Mouse (Mus musculus) macrophage (primary cell): ENCODE results near the gene Insr. TPM values are rescaled to one million over a fixed set of nuclear protein-coding genes. Genes with fewer than 3 reads are reported as not detected.

ENCODE experiments used
- H3K27ac ChIP-seq: fragments of 350-480 bp; formaldehyde crosslinking; 2 replicates; pipeline ENCODE4 v1.9.0; 2021
- H3K36me3 ChIP-seq: fragments of 350-480 bp; formaldehyde crosslinking; 2 replicates; pipeline ENCODE4 v1.9.0; 2021; ENCODE audit errors: inconsistent target
- H3K4me3 ChIP-seq: fragments of 350-480 bp; formaldehyde crosslinking; 2 replicates; pipeline ENCODE4 v1.9.0; 2021; ENCODE audit errors: inconsistent target
- H3K79me2 ChIP-seq: fragments of 350-480 bp; formaldehyde crosslinking; 2 replicates; pipeline ENCODE4 v1.9.0; 2021; ENCODE audit errors: inconsistent target
- WGBS: methylation state at CpG from one replicate; pipeline ENCODE4 v1.1.7; 2026; ENCODE audit warnings: inconsistent platforms; ENCODE audit not compliant: missing documents; 5-methylcytosine and 5-hydroxymethylcytosine counted together
- polyA plus RNA-seq: library from polyadenylated mRNA; stranded (reverse); fragments of 250-400 nt; gene quantifications from 3 replicates; pipeline ENCODE4 v1.2.4, GENCODE M21; 2018; ENCODE audit warnings: inconsistent platforms

The Insr gene
- polyA plus RNA-seq, 1 experiment from 2014 or later = 10.0 TPM

- H3K79me2 ChIP-seq = peaks cover 25% of the 10 kb centered on the region; the same call in 1 of the 2 replicates
- no peak overlapping the region for H3K27ac ChIP-seq
- no peak overlapping the region for H3K4me3 ChIP-seq
- 14% methylated on average over 9 of the region's 9 CpGs for WGBS
- H3K36me3 ChIP-seq = peaks cover 12% of the 10 kb centered on the region; the same call in 1 of the 2 replicates
Measured at GRCm38 (mm10) chr8:3260127-3260811, 19.1 kb downstream of the Insr start.

DNA sequence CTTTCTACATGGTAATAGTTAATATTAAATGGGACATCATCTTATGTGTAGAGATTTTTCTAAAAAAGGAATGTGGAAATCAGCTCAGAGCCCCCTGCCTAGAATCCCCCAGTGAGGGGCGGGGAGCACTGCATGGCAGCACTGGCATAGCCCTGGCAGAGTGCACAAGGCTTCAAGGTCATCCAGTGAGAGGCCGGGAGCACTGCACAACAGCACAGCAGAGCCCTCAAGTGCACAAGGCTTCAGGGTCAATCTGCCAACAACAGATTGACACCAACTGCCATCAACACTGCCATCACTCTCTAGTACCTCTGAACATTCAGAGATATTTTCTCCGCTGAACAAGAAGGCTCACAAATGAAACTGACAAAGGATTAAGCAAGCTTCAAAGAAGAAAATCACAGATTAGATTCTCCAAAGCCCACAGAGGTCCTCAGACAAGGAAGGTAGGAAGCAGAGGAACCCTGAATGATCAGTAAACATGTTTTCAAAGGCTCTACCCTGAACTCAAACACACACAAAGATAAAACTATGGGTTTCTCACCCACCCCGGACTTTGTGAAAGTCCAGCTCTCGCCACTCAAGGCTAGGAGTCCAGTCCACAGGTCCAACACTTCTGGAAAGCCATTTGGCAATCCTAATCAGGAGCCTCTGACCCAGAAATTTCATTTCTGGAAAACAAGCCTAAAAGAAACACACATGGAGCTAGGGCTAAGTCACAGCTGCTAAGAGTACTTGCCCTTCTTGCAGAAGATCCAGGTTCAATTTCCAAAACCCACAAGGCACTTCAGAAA, 23.1 kb downstream of the Insr start:
- H3K36me3 ChIP-seq = peaks cover 12% of the 10 kb centered on the region; the same call in 1 of the 2 replicates
- no peak overlapping the region for H3K4me3 ChIP-seq
- H3K79me2 ChIP-seq = peaks cover 19% of the 10 kb centered on the region; the same call in 1 of the 2 replicates
- 94% methylated on average over 5 of the region's 5 CpGs for WGBS
- no peak overlapping the region for H3K27ac ChIP-seq

GRCm38 (mm10) chr8:3255321-3255720, 24.1 kb downstream of the Insr start:
- no CpG with 5 or more reads among the region's 1 CpGs for WGBS
- no peak overlapping the region for H3K4me3 ChIP-seq
- no peak overlapping the region for H3K27ac ChIP-seq
- peaks cover 16% of the 10 kb centered on the region; the same call in 1 of the 2 replicates for H3K79me2 ChIP-seq
- peaks cover 12% of the 10 kb centered on the region; the same call in 1 of the 2 replicates for H3K36me3 ChIP-seq

DNA sequence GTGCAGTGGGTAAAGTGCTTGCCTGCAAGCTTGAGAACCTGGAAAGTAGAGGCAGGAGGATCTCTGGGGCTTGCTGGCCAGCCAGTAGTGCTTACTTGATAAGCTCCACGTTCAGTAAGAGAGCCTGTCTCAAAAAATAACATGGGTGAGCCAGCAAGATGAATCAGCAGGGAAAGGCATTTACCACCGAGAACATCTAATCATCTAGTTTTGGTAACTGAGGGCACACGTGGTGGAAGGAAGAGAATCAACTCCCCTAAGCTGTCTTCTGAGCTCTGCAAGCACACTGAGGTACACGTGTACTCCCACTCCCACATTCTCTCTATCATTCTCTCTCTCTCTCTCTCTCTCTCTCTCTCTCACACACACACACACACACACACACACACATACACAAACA, 26.2 kb downstream of the Insr start:
- H3K79me2 ChIP-seq = peaks cover 37% of the 10 kb centered on the region; the same call in 1 of the 2 replicates
- no peak overlapping the region for H3K4me3 ChIP-seq
- peaks cover 5% of the 10 kb centered on the region; the same call in 1 of the 2 replicates for H3K36me3 ChIP-seq
- no peak overlapping the region for H3K27ac ChIP-seq
- 45% methylated on average over 4 of the region's 4 CpGs for WGBS

DNA sequence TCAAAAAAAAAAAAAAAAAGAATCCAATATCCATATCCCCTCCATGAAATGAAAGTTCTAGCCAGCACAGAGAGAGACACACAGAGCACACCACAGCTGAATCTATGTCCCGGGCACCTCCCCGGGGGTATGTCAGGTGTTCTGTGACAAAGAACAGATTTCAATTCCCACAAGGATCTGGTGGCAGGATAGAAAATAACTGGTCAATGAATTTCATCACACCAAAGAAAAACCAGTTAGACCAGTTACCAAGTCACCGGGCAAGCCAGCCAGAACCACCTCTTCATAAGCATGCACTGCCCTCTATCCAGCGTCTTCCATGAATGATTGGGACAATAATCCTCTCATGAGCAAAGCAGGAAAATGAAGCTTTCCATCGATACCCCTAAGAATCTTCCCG, 26.8 kb downstream of the Insr start:
- Histone ChIP-seq H3K79me2 (peaks cover 42% of the 10 kb centered on the region; the same call in 1 of the 2 replicates), H3K4me3 (no peak overlapping the region), H3K36me3 (0 out of 2 replicates have a peak, but pooled peaks cover 4% of the 10 kb centered on the region), H3K27ac (no peak overlapping the region)
- 100% methylated on average over 6 of the region's 6 CpGs for WGBS

- WGBS = 9% methylated on average over 3 of the region's 3 CpGs
Measured at GRCm38 (mm10) chr8:3251101-3251500, 28.3 kb downstream of the Insr start.

DNA sequence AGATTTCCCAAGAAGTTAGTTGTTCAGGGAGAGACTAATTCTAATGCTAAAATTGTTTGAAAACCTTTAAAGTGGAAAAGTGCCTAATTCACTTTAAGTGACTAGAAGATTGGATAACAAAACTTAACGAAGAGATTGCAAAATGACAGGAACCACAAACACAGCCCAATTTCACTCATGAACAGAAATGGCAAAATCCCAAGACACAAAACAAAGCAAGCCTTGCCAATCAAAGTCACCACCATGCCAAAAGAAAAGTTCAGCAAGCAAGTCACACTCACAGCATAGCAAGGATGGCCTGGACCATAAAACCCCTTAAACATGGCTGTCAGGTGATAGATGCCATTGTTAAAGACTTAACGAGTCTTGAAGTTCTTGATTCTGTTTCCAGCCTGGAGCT, 29.5 kb downstream of the Insr start:
- Histone ChIP-seq H3K36me3 (no peaks in the 10 kb centered on the region), H3K27ac (no peak overlapping the region), H3K4me3 (no peak overlapping the region), H3K79me2 (peaks cover 52% of the 10 kb centered on the region; the same call in 1 of the 2 replicates)
- 57% methylated on average over 2 of the region's 2 CpGs for WGBS

More at GRCm38 (mm10) chr8:3251101-3251500, 28.3 kb downstream of the Insr start:
- Histone ChIP-seq H3K79me2 (peaks cover 43% of the 10 kb centered on the region; the same call in 1 of the 2 replicates), H3K4me3 (no peak overlapping the region), H3K36me3 (no peaks in the 10 kb centered on the region), H3K27ac (peak overlapping the region; percentile 57)

GRCm38 (mm10) chr8:3248704-3249103, 30.7 kb downstream of the Insr start:
- Histone ChIP-seq H3K79me2 (peaks cover 58% of the 10 kb centered on the region; the same call in 1 of the 2 replicates), H3K27ac (no peak overlapping the region), H3K36me3 (no peaks in the 10 kb centered on the region), H3K4me3 (no peak overlapping the region)
- 77% methylated on average over 5 of the region's 5 CpGs for WGBS

- no peaks in the 10 kb centered on the region for H3K36me3 ChIP-seq
- H3K27ac ChIP-seq = peak overlapping the region; percentile 25
- 43% methylated on average over 1 of the region's 1 CpGs for WGBS
- H3K79me2 ChIP-seq = peaks cover 60% of the 10 kb centered on the region; the same call in 1 of the 2 replicates
- no peak overlapping the region for H3K4me3 ChIP-seq
Measured at GRCm38 (mm10) chr8:3247129-3247528, 32.3 kb downstream of the Insr start.

- Histone ChIP-seq H3K79me2 (peaks cover 72% of the 10 kb centered on the region; the same call in 1 of the 2 replicates), H3K36me3 (no peaks in the 10 kb centered on the region), H3K27ac (no peak overlapping the region), H3K4me3 (no peak overlapping the region)
- 98% methylated on average over 4 of the region's 4 CpGs for WGBS
Measured at GRCm38 (mm10) chr8:3243229-3243628, 36.2 kb downstream of the Insr start.

DNA sequence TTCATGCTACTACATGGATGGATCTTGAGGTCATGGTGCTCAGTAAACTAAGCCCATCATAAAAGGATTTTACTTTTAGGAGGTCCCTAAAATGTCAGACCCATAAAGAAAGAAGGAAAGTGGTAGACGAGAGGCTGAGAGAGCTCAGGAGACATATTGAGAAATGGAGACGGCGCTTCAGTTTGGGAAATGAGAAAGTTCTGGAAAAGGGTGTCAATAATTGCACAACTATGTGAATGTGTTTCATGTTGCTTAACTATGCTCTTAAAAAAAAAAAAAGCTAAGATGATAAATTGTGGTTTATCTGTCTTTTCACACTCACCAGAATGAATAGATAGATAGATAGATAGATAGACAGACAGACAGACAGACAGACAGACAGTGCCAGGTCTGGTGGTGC, 38.7 kb downstream of the Insr start:
- Histone ChIP-seq H3K4me3 (no peak overlapping the region), H3K79me2 (peaks cover 74% of the 10 kb centered on the region; the same call in 1 of the 2 replicates), H3K27ac (no peak overlapping the region), H3K36me3 (no peaks in the 10 kb centered on the region)
- 67% methylated on average over 3 of the region's 3 CpGs for WGBS

- no peaks in the 10 kb centered on the region for H3K36me3 ChIP-seq
- H3K27ac ChIP-seq = no peak overlapping the region
- 81% methylated on average over 3 of the region's 3 CpGs for WGBS
- peaks cover 70% of the 10 kb centered on the region; the same call in 1 of the 2 replicates for H3K79me2 ChIP-seq
- H3K4me3 ChIP-seq = no peak overlapping the region
Measured at GRCm38 (mm10) chr8:3239641-3240040, 39.8 kb downstream of the Insr start.

GRCm38 (mm10) chr8:3238792-3239191, 40.6 kb downstream of the Insr start:
- peaks cover 70% of the 10 kb centered on the region; the same call in 1 of the 2 replicates for H3K79me2 ChIP-seq
- WGBS = 98% methylated on average over 3 of the region's 3 CpGs
- no peak overlapping the region for H3K27ac ChIP-seq
- H3K4me3 ChIP-seq = no peak overlapping the region
- no peaks in the 10 kb centered on the region for H3K36me3 ChIP-seq

GRCm38 (mm10) chr8:3237319-3237718, 42.1 kb downstream of the Insr start:
- Histone ChIP-seq H3K27ac (no peak overlapping the region), H3K36me3 (no peaks in the 10 kb centered on the region)
- WGBS = 88% methylated on average over 5 of the region's 5 CpGs

More at GRCm38 (mm10) chr8:3237319-3237718, 42.1 kb downstream of the Insr start:
- no peak overlapping the region for H3K4me3 ChIP-seq
- H3K79me2 ChIP-seq = peaks cover 61% of the 10 kb centered on the region; the same call in 1 of the 2 replicates
